Mouse (Mus musculus) testis, postnatal 14 days (tissue): ENCODE data around the gene Mtmr3.
"Not testable (repeated sequence)": the region's sequence is repeated elsewhere in the genome, so short reads cannot be mapped to it uniquely, and the experiment has no call there.

Experiments used
- DNase-seq: peaks from one replicate; pipeline ENCODE4 v3.0.0; 2021; ENCODE audit warnings: low spot score

Gene Mtmr3

DNA sequence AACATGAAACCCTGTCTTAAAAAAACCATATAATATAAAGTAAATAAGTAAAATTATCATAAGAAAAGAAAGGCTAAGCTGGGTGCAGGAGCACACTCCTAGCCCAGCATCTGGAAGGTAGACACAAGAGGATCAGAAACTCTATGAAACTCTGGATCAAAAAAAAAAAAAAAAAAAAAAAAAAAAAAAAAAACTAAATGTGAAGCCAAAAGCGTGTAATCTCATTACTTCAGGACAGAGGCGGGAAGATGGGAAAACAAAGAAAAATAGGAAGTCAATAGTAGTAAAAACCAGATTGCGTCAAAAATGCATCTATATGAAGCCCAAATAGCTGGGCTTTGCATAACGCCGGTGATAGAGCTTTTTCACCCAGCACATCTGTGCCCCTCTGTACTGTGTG lies 7.2 kb upstream of the Mtmr3 start:
- no peak for DNase-seq

DNA sequence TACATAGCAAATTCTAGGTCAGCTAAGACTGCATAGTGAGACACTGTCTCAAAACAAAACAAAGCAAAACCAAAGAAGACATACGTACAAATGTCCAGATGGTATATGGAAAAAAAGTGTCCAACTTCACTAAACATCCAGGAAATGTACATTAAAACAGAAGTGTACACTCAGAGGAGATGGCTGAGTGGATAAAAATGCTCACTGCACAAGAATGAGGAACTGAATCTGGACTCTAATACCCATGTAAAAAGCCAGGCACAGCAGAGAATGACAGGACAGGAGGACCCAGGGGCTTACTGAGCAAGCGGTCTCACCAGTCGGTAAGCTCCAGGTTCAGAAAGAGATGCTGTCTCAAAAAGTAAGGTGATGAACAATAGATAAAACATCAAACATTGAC lies 5.3 kb upstream of the Mtmr3 start:
- DNase-seq: no peak

DNA sequence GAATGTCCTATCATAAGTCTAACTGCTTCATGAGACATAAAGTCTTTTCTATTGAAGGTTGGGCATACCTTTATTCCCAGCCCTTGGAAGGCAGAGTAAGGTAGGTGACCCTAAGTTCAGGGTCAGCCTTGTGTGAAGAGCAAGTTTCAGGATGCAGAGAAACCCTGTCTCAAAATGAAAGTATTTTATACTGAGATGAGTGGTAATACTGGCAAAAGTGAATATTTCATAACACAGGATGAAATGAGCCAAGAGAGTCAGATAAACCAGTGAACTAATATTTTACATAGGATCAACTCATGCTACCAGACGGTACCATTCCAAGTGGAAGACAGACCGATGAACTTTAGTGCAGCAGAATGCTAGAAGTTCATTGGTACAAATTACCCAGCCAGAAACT lies 3.7 kb upstream of the Mtmr3 start:
- DNase-seq: no peak

DNA sequence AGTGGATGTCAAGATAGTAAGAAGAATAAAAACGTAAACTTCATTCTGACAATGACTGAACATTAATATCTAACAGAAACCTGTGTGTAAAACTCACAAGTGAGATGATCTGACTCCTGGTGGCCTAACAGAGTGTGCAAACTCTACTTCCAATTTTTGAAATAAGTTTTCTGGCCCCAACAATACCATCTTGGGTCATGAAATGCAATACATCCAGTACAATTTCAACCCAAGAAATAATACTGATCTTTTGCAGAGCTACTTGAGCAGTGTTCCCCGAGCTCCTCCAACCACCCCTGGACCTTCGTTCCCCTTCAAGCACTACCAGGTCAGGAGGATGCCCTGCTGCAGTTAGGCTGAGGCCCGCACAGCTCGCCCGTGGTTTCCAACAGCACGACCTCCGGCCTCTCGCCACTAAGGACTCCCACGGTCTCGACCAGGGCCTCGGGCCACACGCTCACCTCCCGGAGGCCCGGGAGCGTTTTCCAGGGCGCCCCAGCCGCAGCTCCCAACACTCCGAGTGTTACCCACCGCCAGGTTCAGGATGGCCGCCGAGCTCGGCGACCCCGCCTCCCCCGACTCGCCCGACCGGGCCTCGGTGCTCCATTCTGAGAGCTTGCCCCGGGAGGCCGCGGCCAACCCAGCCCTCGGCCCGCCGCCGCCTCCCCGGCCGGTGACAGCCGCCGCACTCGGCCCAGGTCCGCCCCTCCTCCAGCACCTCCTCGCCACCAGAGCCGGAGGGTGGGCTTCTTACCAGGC lies 635 bp downstream of the Mtmr3 start:
- peak; percentile 82 for DNase-seq

DNA sequence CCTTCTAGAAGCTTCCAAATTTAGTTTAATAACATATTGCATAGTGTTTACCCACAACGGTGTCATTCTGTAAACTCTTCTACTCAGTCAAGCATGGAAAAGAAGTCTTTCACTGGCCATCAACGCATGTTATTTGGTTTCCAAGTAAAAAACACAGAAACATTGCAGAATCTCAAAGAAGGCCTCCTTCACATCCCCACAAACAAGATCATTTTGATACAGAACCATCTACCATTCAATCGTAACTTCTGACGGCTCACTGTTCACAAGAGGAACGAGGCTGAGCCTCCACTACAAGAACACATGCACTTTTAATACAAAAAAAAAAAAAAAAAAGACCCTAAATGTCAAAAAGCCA lies 1.2 kb downstream of the Mtmr3 start:
- no peak for DNase-seq

DNA sequence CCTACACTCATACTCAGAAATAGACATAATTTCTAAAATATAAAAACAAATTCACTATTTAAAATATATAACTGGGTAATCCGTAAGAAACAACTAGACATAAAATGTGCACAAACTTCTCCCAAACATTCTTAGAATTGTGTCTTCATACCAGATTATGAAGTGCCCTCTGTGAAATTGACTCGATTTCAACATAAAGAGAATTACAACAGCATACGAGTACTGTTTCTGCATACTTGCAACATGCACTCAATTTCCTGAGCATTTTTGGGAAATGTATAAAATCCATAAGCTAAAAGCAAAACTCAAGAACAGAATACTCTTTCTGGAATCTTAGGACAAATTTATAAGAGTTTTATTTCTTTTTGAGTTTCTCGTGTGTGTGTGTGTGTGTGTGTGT lies 2.9 kb downstream of the Mtmr3 start:
- no peak for DNase-seq

- DNase-seq: no peak
These were observed 16.0 kb downstream of the Mtmr3 start for GRCm38 (mm10) chr11:4578682-4579081.

- no peak for DNase-seq
These were observed 17.6 kb downstream of the Mtmr3 start for GRCm38 (mm10) chr11:4577079-4577478.

DNA sequence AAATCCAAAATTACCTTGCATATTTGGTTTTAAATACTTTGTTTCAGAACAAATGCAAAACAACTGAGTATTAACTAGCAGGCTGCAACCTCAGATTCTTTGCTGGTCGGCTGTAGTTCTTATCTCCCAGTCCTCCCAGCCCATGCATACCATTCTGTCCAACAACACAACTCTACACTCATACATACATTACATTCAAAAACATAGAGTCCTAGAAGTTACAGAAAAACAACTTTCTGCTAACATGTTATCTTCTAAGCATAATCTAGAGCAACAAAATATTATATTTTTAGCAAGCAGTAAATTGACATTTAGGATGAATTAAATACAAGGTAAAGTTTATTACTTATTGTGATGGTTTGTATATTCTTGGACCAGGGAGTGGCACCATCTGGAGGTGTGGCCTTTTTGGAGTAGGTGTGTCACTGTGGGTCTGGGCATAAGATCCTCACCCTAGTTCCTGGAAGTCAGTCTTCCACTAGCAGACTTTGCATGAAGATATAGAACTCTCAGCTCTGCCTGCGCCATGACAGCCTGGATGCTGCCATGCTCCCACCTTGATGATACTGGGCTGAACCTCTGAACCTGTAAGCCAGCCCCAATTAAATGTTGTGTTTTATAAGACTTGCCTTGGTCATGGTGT lies 18.5 kb downstream of the Mtmr3 start:
- not testable (repeated sequence) for DNase-seq

GRCm38 (mm10) chr11:4571491-4571901 lies 23.2 kb downstream of the Mtmr3 start:
- DNase-seq: no peak

GRCm38 (mm10) chr11:4566333-4566732 lies 28.3 kb downstream of the Mtmr3 start:
- no peak for DNase-seq

- no peak for DNase-seq
These were observed 29.1 kb downstream of the Mtmr3 start for GRCm38 (mm10) chr11:4565545-4565944.

DNA sequence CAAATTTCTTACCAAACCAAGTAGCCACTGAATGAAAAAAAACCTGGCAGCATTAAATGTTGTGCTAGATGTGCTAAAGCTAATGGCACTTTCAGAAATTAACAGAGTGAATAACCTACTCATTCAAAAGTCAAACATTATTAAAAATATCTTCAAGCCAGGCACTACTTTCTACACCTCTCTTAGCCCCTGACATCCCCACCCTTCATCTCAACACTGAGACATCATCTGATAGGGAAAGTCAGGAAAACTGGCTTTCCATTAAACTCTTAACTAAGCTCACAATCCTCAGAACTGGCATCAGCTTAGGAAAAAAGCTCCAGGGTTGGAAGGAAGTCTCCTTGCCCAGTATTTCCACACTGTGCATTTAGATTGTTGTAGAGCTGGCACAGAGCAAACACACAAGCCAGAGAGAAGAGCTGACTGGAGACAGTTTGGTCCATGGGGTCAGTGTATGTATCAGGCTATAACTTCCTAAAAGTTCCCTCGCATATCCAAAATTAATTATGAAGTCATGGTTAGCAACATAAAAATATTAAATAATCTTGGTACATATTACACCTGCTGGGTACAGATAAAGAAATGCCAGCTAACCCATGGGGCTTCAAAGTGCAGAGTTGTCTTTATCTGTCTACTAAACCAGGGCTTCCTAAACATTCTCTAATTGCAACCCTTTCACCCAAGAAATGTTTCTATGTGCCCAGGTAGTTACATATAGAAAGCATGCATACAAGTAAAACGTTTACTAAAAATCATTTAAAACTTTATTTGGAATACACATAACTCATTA lies 41.2 kb downstream of the Mtmr3 start:
- no peak for DNase-seq

- no peak for DNase-seq
These were observed 47.1 kb downstream of the Mtmr3 start for GRCm38 (mm10) chr11:4547569-4547968.

DNA sequence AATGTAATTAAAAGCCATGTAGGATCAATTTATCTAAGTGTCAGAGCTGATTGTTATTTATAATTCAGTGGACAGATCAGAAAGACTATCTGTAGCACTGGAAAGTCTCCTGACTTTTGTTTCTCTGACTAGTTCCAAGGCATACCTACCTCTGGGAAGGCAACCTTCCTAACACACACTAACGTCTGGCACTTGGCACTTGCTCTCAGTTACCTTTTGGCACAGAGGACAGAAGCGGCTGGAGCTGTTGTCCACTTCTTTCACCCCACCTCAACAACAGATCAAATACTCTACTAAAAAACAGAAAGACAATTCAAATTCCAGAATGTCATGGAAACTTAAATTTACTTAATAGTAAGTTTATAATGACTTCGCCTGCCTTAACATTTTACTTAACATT lies 48.7 kb downstream of the Mtmr3 start:
- no peak for DNase-seq

GRCm38 (mm10) chr11:4545401-4545800 lies 49.3 kb downstream of the Mtmr3 start:
- no peak for DNase-seq

GRCm38 (mm10) chr11:4544627-4544921 lies 50.1 kb downstream of the Mtmr3 start:
- not testable (repeated sequence) for DNase-seq

GRCm38 (mm10) chr11:4543746-4544626 lies 50.7 kb downstream of the Mtmr3 start:
- no peak for DNase-seq

DNA sequence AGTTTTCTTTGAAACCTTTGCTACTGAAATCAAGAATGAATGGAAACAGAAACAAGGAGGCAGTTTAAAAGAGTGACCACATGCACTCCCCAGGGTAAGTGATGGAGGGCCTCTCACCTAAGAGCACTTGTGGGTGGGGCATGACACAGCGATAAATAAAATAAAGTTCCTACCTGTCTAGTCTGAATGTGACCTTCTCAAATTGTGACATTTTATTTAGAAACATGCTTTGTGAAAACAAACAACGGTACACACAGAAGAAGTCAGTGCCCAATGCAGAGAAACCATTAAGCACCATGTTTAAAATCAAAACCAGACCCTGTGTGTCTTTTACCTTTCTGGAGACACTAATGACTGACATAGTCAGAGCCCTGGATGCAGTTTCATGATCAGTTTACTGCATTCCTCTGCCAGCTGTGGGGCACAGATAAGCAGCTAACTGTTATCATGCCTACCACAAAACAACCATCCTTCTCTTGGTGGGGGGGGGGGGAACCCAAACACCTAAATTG lies 51.6 kb downstream of the Mtmr3 start:
- no peak for DNase-seq

- DNase-seq: no peak
These were observed 58.0 kb downstream of the Mtmr3 start for GRCm38 (mm10) chr11:4536645-4537044.

DNA sequence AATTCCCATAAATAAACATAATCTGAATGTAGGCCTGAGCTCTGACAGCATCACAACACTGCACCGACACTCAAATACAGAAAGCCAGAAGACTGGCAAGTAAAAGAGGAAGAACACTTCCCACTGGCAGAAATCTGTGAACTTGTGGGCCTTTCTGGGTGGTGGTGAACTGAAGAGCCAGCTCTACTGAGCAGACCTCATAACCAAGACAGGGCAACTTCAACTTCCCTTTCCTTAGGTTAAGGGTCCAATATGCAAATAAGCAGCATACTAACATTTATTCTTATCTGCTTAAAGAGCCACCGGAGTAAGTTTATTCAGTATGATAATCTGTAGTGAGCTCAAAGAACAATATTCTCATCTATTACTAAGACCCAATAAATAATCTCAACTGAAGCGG lies 67.5 kb downstream of the Mtmr3 start:
- no peak for DNase-seq

DNA sequence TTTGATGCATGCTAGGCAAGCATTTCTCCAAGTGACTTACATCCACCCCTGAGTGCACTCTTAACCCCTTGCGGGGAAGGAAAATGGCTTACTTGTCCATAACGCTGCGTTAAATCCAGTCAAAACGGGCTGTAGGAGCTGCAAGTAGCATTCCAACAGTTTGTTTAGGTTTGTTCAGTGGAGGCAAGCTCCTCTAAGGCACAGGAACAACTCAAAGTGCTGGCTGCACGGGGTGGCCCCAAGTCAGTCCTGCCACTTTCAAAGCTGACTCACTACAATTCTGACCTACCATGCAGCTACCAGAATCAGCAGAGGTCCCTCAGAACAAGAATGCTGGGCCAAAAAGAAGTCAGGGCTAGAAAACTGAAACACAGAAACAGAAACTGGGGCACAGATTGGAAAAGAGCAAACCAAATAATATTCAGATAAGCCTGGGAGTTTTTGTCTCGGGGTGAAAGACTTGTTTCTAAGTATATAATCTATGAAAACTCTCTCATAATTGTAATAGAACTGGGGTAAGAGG lies 72.5 kb downstream of the Mtmr3 start:
- DNase-seq: no peak
